Mouse (Mus musculus) c-Kit-positive CD71-positive TER-119-positive erythroid progenitor cells, embryonic 14.5 days (primary cell): ENCODE data around the gene Tmem169.

Source experiments
- DNase-seq: peaks from one replicate; pipeline ENCODE4 v3.0.0-alpha.2; 2013; ENCODE audit warnings: low spot score

The Tmem169 gene

GRCm38 (mm10) chr1:72326162-72326821 lies 42.1 kb downstream of the Tmem169 start:
- DNase-seq = no peak

DNA sequence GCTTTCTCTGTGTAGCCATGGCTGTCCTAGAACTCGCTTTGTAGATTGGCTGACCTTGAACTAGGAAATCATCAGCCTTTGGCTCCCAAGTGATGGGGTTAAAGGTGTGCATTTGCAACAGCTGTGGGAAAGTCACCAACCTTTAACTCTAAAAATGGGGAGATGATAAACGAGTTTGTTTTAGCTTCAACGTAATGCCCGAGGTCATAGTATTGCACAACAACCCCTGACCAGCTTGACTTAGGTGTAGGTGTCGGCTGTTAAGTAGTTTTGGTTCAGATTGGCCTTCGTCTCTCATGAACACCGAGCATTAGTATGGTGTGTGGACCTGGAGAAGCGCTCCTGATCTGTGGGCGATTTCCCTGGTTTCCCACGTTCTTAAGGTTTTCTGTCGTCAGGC lies 50.6 kb downstream of the Tmem169 start:
- DNase-seq = no peak

DNA sequence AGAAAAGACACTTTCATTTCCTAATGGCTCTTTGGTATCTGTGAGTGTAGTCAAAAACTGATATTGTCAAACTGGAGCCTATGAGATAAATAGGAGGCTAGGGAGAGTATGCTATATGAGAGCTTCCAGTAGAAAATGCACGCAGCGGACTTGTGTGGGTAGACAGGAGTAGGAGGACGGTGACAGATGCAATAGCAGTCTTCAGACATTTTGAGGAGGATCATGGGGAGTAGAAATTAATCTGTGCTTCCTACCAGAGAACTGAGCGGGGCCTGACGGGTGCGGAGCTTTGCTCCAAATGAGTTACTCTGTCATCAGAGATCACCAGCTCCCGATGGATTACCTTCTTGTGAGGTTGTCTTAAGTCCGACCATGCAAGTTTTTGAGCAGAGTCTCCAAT lies 52.6 kb downstream of the Tmem169 start:
- DNase-seq = no peak

DNA sequence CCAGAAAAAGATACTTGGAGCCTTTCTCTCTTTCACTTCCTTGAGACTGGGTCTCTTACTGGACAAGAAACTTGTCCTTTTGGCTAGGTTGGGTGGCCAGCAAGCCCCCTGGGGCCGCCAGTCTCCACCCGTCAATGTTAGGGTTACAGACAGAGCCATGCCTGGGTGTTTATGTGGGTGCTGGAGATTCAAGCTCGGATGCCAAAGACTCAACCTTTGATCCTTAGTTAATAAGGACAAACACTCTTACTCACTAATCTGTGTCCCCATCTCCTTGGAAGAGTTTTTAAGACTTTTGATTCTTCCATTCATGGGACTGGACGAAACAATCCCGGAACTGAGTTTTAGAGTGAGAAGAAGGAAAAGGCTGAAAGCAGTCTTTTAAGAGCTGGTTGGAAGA lies 54.2 kb downstream of the Tmem169 start:
- no peak for DNase-seq

- DNase-seq = no peak
Measured at GRCm38 (mm10) chr1:72347873-72348272, 63.7 kb downstream of the Tmem169 start.
